Mouse (Mus musculus) liver, embryonic 14.5 days (tissue): ENCODE results near the gene Zcchc17.

ENCODE experiments used
- CTCF ChIP-seq: IDR thresholded peaks from 2 replicates; pipeline ENCODE4 v1.5.1; 2016; ENCODE audit warnings: antibody characterized with exemption, low read depth, control low read depth
- EP300 ChIP-seq: IDR thresholded peaks from 2 replicates; pipeline ENCODE4 v1.6.1; 2016; ENCODE audit warnings: antibody characterized with exemption, low read depth

DNA sequence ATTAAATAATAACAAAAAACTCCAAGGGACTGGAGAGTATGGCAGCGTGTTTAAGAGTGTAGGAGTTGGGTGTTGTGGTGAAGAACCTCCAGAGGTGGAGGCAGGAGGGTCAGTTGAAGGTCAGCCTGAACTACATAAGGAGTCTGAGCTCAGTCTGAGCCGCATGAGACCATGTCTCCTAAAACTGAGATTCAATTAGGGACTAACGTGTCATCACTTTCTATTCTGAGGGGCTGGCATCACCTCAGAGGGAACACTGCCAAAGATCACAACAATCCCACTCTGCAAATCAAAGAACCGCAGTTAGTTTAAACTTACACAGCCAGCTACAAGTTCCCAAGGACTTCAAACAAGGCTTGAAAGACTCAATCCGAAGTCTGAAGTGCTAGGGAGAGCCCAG, 36.1 kb downstream of the Zcchc17 start:
- no peak for TF ChIP-seq CTCF
- TF ChIP-seq EP300, result no peak
